Mouse (Mus musculus) MN1 (cell line): ENCODE measurements around the gene Kctd7.

ENCODE experiments used
- DNase-seq: peaks from one replicate; pipeline ENCODE4 v3.0.0-alpha.2; 2016; ENCODE audit warnings: low spot score

Gene Kctd7

DNA sequence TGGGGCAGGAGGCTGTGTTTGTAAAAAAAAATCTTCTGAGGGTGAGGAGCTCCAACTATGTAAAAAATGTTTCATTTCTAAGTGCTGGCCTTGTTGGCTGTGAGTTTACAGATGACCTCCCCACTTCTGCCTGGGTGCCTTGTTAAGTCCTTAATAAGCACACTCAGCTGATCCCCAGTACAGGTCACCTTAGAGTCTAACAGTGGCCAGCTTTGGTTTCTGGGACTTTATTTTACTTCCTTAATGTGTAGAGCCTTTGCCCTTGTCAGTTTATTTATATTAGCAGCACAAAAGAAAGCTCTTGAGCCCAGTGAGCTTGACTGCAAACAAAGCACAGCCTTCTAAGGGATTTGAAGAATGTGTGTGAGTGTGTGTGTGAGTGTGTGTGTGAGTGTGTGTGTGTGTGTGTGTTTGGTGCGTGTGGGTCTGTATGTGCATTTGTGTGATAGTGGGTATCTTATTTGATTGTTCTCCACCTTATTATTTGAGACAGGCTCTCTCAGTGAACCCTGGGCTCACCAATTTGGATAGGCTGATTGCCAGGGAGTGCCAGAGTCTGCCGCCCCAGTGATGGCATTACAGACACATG, 47.8 kb downstream of the Kctd7 start:
- DNase-seq: no peak

DNA sequence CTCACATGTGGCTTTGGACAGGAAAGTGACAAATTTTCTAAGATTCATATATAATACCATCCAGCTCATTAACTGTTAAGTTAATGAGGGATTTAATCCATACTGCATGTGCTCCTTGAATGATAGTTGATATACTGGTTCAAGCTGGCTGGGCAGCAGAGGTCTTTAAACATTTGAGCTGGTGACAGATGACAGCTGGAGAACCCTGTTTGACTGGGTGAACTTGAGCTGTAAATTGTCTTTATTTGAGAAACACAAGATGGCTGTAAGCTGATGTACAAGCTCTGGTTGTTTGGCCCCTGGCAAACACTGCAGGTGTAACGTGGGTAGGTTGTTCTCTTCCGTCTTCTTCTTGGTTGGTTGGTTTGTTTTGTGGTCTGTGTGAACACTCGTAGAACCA, 49.1 kb downstream of the Kctd7 start:
- DNase-seq: no peak

DNA sequence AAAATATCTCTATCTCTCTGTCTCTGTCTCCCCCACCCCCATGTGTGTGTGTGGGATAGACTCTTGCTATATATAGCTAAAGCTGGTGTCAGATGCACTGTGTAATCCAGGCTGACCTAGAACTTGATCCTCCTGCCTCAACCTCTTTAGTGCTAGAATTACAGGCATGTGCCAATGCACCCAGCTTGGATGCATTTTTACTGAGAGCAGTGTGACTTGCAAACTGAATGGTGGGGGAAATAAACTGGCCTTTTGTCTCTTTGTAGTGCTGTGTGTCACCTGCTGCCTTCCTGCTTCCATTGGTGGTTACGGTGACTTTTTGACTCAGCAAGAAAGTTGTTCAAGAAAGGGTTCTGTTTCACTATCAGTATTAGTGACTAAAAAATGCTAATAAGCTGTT, 51.6 kb downstream of the Kctd7 start:
- DNase-seq: no peak

DNA sequence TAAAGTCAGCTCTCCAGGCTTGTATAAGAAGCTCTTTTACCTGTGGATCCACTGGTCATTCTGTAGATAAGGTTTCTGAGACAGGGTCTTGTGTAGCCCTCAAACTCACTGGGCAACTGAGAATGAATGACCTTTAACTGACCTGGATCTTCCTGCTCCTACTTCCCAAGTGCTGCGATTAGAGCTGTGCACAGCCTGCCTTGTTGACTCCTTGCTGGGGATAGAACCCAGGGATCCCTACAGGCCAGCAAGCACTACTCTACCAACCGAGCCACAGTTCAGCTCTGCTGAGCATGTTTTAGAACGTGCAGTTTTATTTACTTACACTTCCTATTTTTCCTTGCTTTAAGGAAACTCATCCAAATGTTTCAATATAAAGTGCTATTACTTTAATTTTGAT, 52.8 kb downstream of the Kctd7 start:
- no peak for DNase-seq

DNA sequence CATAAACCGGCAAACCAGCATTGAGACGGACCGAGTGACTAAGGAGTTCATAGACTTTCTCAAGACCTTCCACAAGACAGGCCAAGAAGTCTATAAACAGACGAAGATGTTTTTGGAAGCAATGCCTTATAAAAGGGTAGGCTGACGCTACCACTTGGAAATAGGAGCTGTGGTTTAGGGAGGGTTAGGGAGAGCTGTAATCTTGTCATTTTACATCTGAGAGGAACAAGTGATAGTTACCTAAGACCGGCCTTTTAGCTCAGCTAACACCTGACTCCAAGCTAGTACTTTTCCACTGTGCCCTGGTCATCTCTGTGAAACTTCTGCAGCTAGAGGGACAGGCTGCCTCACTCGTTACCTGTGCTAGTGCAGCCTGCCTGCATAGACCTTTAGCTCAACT, 53.3 kb downstream of the Kctd7 start:
- DNase-seq: no peak

DNA sequence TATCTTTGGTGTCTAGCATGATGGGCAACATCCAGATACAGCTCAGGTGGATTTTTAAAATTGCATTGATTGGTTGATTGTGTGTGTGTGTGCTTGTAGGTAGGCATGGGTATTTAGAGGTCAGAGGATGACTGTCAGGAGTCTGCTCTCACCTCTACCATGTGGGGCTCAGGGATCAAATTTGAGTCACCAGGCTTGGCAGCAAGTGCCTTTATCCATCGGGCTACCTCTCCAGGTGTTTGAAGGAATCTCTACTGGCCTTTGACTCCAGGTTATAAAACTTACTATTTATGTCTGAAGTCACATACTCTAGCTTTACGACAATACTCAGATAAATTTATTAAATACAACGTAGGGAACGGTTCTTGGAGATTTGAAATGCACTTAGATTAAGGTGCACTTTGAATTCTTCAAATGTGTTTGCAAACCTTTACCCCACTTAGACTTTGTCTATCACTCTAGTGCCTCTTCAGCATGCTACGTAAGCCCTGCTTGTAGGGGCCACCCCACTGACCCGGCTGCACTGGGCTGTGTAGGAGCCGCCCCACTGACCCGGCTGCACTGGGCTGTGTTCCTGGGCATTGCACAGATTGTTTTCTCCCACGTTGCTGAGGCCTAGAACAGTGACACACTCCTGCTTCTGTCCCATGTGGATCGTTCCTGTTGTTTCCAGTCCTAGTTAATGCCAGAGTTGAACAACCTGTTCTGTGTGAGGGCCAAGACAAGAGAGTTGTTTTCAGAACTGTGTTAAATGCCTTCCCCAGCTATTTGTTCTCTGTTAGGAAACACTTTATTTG, 55.8 kb downstream of the Kctd7 start:
- no peak for DNase-seq

DNA sequence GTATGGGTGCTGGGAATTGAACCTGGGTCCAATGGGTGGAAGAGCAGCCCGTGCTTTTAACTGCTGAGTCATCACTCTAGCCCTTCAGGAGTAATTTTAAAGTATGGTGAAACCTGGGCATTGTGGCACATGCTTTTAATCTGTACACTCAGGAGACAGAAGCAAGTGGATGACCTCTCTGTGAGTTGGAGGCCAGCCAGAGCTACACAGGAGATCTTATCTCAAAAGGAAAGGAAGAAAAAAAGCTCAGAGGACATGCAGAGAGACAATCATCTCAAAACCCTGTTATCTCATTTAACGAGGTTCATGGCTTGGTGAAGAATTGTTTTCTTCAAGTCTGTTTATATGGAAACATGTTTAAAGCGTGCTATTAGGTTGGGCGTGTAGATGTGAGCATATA, 59.3 kb downstream of the Kctd7 start:
- DNase-seq: peak; percentile 78

DNA sequence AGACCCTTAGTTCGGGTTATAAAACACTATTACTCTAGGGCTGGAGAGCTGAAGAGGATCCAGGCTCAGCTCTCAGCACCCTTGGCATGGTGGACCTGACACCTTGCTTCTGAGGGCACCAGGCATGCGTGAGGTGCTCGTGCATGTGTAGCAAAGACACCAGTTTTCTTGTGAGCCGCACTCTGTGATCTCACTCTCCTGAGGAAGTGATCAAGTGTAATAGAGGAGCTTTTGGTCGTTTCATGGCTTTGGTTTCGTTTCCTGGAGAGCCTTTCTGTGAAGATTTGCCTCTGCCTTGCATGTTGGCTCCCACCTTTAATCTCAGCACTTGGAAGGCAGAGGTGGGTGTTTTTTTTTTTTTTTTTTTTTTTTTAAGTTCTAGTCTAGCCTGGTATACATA, 59.9 kb downstream of the Kctd7 start:
- DNase-seq: peak; percentile 20
